Mouse (Mus musculus): Measurements from ENCODE around the gene Usp24.
"Not testable (repeated sequence)": the region's sequence is repeated elsewhere in the genome, so short reads cannot be mapped to it uniquely, and the experiment has no call there.

Usp24 gene

DNA sequence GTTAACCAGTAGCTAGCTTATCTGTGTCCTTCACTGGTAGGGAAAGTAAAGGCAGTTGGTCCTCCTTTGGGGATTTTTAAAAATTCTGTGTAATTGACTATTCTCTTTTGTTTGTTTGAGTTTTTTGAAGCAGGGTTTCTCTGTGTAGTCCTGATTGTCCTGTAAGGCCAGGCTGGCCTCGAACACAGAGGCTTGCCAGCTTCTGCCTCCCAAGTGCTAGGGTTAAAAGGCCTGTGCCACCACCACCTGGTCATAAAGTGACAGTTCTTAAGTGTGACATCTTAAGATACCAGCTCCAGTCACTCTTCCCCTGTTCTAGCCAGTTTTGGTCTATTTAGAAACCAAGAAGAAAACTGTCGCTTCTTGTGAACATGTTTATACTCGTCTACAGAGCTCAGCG, 2.2 kb downstream of the Usp24 start:
- no peak for DNase-seq (ENCODE audit: low read depth in 1 of 2, low spot score in 2 of 2)

DNA sequence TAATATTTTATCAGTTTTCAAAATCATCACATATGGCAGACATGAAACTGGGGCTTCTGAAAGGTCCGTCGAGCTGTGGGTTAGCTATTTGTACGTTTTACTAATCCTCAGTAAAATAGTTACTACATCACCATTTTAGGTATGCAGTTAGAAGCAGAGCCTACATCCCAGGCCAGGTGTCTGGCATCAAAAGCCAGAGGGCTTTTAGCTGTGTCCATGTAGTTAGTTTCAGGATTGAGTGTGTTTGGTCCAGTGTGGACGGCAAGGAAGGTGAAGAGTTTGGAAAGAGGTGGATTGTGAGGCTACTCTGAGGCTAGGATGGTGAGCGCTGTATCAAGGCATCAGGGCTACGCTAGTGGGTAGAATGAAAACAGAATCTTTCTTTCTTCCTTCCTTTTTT, 3.0 kb downstream of the Usp24 start:
- no peak for DNase-seq (ENCODE audit: low read depth in 1 of 2, low spot score in 2 of 2)

GRCm38 (mm10) chr4:106322846-106323245, 6.8 kb downstream of the Usp24 start:
- no peak for DNase-seq (ENCODE audit: low read depth in 1 of 2, low spot score in 2 of 2)

GRCm38 (mm10) chr4:106323318-106323717, 7.3 kb downstream of the Usp24 start:
- no peak for DNase-seq (ENCODE audit: low read depth in 1 of 2, low spot score in 2 of 2)

GRCm38 (mm10) chr4:106327436-106327835, 11.4 kb downstream of the Usp24 start:
- DNase-seq (ENCODE audit: low read depth in 1 of 2, low spot score in 2 of 2), result no peak

DNA sequence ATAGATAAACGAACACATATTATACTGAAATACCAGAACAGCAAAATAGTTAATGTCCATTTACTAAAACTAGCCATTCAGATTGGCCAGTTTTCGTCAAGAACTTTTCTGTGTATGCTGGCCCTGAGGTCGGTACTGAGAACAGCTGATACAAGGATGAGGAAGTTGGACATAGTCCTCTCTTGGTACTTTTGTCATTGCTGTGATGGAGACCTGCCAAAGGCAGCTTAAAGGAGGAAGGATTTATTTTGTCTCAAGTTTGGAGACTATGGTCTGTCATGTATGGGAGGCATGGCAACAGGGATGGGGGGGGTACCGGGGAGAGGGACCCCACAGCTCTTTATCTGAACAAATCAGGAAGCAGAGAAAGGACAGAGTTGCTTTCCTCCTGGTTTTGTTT, 12.7 kb downstream of the Usp24 start:
- no peak for DNase-seq (ENCODE audit: low read depth in 1 of 2, low spot score in 2 of 2)

DNA sequence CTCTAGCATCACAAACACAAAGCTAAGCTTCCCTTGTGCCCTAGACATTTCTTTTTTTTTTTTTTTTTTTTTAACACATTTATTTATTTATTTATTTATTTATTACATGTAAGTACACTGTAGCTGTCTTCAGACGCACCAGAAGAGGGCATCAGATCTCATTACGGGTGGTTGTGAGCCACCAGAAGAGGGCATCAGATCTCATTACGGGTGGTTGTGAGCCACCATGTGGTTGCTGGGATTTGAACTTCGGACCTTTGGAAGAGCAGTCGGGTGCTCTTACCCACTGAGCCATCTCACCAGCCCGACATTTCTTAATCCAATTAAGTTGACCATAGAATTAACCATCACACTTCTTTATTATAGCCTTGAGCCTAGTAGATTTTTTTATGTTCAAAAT, 13.2 kb downstream of the Usp24 start:
- DNase-seq (ENCODE audit: low read depth in 1 of 2, low spot score in 2 of 2), result not testable (repeated sequence)

GRCm38 (mm10) chr4:106330371-106330819, 14.4 kb downstream of the Usp24 start:
- DNase-seq (ENCODE audit: low read depth in 1 of 2, low spot score in 2 of 2), result no peak

DNA sequence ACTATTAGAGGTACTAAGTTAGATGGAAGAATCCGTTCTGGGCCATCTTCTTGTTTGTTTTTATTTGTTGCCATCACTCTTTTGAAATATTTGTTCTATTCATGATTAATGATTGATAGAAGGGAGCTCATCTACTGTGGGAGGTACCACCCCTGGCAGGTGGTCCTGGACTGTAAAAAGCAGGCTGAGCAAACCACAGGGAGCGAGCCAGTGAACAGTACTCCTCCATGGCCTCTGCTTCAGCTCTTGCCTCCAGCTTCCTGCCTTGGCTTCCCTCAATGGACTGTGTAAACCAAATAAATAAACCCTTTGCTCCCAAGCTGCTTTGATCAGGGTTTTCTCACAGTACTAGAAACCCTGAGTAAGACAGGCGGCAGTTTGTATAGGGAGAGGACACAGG, 17.1 kb downstream of the Usp24 start:
- DNase-seq (ENCODE audit: low read depth in 1 of 2, low spot score in 2 of 2), result no peak

DNA sequence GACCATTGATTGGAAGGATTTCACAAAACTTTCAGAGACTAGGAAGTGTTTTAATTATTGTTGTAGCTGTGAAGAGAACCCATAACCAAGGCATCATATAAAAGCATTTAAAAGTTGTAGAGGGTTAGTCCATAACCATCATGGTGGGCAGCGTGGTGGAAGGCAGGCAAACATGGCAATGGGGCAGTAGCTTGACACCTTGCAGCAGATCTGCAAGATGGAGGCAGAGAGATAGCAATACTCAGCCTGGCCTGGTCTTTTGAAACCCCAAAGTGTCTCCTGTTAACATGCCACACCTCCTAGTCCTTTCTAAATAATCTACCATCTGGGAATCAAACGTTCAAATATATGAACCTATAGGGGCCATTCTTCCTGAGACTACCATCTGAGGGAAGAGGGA, 17.6 kb downstream of the Usp24 start:
- no peak for DNase-seq (ENCODE audit: low read depth in 1 of 2, low spot score in 2 of 2)

DNA sequence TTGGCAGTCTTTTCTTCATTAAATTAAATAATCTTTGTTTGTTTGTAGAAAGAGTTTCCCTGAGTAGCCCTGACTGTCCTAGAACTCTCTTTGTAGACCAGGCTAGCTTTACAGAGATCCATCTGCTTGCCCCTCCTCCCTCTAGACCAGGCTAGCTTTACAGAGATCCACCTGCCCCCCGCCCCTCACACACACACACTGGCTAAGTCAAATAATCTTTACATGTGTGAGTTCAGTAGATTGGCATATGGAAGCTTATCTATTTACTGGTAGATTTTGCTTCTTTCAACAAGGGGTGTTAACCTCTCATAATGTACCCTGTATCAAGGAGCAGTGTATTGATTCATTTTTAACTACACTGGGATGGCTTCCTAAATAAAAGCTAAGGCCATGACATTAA, 19.8 kb downstream of the Usp24 start:
- no peak for DNase-seq (ENCODE audit: low read depth in 1 of 2, low spot score in 2 of 2)

DNA sequence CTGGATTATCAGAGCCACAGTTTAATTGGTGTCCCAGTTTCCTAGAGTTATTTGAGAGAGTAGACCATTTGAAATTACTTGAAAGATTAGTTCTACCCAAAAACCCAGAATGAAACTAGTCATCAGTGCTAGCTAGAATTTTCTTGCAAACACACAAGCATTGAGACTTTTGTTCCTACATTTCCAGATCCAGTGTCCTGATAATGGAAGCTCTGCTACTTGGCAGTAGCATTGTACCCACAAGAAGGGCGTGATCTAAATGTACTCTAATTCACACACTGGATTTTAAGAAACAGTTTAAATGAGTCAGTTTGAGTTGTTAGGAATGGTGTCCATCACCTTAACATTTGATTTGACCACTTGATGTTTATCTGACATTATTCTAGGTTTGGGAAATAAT, 31.7 kb downstream of the Usp24 start:
- DNase-seq (ENCODE audit: low read depth in 1 of 2, low spot score in 2 of 2), result no peak

GRCm38 (mm10) chr4:106355025-106355424, 39.0 kb downstream of the Usp24 start:
- DNase-seq (ENCODE audit: low read depth in 1 of 2, low spot score in 2 of 2), result not testable (repeated sequence)

DNA sequence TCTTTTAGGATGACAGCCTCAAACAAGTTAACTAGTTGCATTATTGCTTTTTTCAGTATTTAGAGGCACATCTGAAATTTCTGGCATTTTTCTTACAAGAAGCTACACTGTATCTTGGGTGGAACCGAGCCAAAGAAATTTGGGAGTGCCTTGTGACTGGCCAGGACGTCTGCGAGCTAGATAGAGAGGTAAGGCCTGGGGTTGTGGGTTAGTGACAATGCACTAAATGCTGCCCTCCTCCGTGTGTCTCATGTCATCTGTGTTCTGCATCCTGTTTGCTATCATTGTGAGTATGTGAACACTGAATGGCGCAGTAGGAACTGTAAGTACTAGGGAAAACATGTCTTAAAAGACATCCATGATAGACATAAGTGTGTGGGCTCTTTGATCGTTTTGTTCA, 54.0 kb downstream of the Usp24 start:
- no peak for DNase-seq (ENCODE audit: low read depth in 1 of 2, low spot score in 2 of 2)

GRCm38 (mm10) chr4:106375857-106376256, 59.8 kb downstream of the Usp24 start:
- peak; percentile 6 to 40 for DNase-seq (ENCODE audit: low read depth in 1 of 2, low spot score in 2 of 2)

DNA sequence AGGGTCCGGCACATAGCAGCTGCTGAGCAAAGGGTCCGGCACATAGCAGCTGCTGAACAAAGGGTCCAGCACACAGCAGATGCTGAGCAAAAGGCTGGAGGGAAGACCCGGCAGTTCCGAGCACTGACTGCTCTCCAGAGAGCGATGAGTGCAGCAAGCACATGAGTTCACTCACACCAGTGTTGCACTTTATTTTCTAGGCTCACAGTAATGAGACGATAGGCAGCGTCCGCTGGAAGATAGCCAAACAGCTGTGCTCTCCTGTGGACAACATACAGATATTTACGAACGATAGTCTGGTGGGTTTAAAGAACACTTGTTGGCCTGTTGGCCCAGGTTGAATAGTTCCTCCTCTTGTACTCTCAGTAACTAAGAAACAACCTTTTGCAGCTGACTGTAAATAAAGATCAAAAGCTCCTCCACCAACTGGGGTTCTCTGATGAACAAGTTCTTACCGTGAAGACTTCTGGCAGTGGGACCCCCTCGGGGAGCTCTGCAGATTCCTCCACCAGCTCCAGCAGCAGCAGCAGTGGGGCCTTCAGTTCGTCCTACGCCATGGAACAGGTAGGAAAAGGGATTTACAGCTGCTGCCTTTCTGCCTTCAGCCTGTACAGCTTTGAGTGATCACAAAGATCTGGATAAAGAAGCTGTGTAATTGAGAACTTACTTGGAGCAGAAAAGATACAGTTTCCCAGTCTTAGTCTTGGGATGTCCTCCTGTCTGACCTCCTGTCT, 63.0 kb downstream of the Usp24 start:
- no peak for DNase-seq (ENCODE audit: low read depth in 1 of 2, low spot score in 2 of 2)

GRCm38 (mm10) chr4:106381131-106381530, 65.1 kb downstream of the Usp24 start:
- no peak for DNase-seq (ENCODE audit: low read depth in 1 of 2, low spot score in 2 of 2)

GRCm38 (mm10) chr4:106389908-106390307, 73.9 kb downstream of the Usp24 start:
- DNase-seq (ENCODE audit: low read depth in 1 of 2, low spot score in 2 of 2), result no peak

- DNase-seq (ENCODE audit: low read depth in 1 of 2, low spot score in 2 of 2), result no peak
Observed at GRCm38 (mm10) chr4:106409621-106410020, 93.6 kb downstream of the Usp24 start.

- no peak for DNase-seq (ENCODE audit: low read depth in 1 of 2, low spot score in 2 of 2)
Observed at GRCm38 (mm10) chr4:106419256-106419655, 103.2 kb downstream of the Usp24 start.

DNA sequence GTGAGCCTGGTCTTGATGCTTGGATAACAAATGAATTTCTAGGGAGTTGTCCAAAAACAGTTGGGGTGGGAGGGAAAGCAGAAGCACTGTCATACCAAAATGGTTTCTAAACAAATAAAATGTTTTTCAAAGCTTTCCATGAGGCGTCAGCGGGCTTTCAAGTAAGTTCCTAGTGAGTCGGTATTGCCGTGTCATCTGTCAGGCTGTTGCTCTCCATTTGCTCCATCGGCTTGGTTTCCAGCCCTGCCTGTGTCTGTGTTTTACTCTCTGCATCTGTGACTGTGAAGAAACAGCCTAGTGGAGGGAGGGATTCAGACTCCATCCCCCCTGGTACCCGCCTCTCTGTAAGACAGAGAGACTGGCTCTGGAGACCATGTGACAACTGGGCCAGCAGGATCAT, 103.8 kb downstream of the Usp24 start:
- no peak for DNase-seq (ENCODE audit: low read depth in 1 of 2, low spot score in 2 of 2)

GRCm38 (mm10) chr4:106422597-106422996, 106.6 kb downstream of the Usp24 start:
- no peak for DNase-seq (ENCODE audit: low read depth in 1 of 2, low spot score in 2 of 2)

GRCm38 (mm10) chr4:106424560-106424959, 108.5 kb downstream of the Usp24 start:
- no peak for DNase-seq (ENCODE audit: low read depth in 1 of 2, low spot score in 2 of 2)
